Comparison of ENCODE assay signal across 18 mouse cellular contexts in the genomic region with DNA sequence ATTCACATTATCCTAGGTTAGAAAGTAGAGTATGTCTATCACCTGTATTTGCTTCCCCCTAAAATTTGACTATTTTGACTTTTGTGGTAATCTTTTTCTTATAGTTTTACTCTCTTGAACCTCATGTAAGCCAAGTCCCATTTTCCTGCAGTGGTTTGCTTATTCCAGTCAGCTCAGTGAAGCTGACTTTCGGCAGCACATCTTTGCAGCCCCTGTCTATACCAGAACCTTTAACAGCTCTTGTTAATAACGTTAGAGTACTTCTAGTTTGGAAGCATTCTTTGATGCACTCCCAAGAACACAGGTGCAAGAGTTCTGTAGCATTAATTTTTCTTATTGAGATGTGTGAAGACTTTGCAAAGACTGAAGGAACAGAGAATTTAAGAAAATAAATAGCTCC. TPM values are rescaled to one million over a fixed set of nuclear protein-coding genes. Genes with fewer than 3 reads are reported as not detected.
A peak's percentile ranks its signal among the peaks of the same experiment; 100 is the strongest.
DNase-seq lines count a peak whose midpoint lies in the region; ATAC-seq and TF ChIP-seq lines count a peak whose summit lies in the region.
"Had no signal": no experiment of that assay in that cellular context is flagged by ENCODE, and none has a peak within 500 bp of the region (broad histone marks: within the 10 kb centered on the region; RNA-seq: fewer than 3 reads in every experiment).

No protein-coding gene starts in this region.

- H3K27me3 ChIP-seq in heart, embryonic 15.5 days, result no peaks in the 10 kb centered on the region
- no peaks in the 10 kb centered on the region for H3K27me3 ChIP-seq in stomach, embryonic 16.5 days (ENCODE audit: control insufficient read depth, insufficient read depth, low read length)
- H3K27me3 ChIP-seq in stomach, postnatal 0 days (ENCODE audit: control insufficient read depth, insufficient read depth, low read length), result no peaks in the 10 kb centered on the region
- no peaks in the 10 kb centered on the region for H3K27me3 ChIP-seq in intestine, embryonic 16.5 days (replicated peaks; ENCODE audit: control insufficient read depth, insufficient read depth, low read length)
- H3K27me3 ChIP-seq: embryonic facial prominence, embryonic 15.5 days; hindbrain, embryonic 15.5 days; limb, embryonic 13.5 days; neural tube, embryonic 12.5 days; Patski had no signal

- no peaks in the 10 kb centered on the region for H3K9me3 ChIP-seq in heart, embryonic 15.5 days (replicated peaks)
- H3K9me3 ChIP-seq in stomach, embryonic 16.5 days (replicated peaks; ENCODE audit: control insufficient read depth, low read length), result no peaks in the 10 kb centered on the region
- no peaks in the 10 kb centered on the region for H3K9me3 ChIP-seq in stomach, postnatal 0 days (ENCODE audit: control insufficient read depth, low read length)
- no peaks in the 10 kb centered on the region for H3K9me3 ChIP-seq in intestine, embryonic 16.5 days (ENCODE audit: control insufficient read depth, low read length)
- H3K9me3 ChIP-seq: embryonic facial prominence, embryonic 15.5 days; forebrain, embryonic 10.5 days; hindbrain, embryonic 15.5 days; limb, embryonic 13.5 days; neural tube, embryonic 12.5 days had no signal

- no peak for TF ChIP-seq CTCF in stomach, postnatal 0 days (IDR thresholded peaks at IDR 0.05; ENCODE audit: low read depth)

- H3K79me2 ChIP-seq in macrophage (ENCODE audit: inconsistent target), result peaks cover 100% of the 10 kb centered on the region

- ATAC-seq in heart, embryonic 15.5 days (replicated peaks; ENCODE audit: insufficient number of reproducible peaks, insufficient read depth, low FRiP score, low read depth), result no peak
- ATAC-seq in stomach, embryonic 16.5 days (ENCODE audit: insufficient read depth, low FRiP score), result no peak
- no peak for ATAC-seq in stomach, postnatal 0 days (ENCODE audit: low FRiP score, low TSS enrichment)
- ATAC-seq in intestine, embryonic 16.5 days, result no peak
- ATAC-seq: activated CD4-positive, CD25-positive, alpha-beta regulatory T cell, adult 4 months; Patski had no signal

- H3K9ac ChIP-seq in heart, embryonic 15.5 days, result no peak overlapping the region
- no peak overlapping the region for H3K9ac ChIP-seq in stomach, embryonic 16.5 days (ENCODE audit: low read length)
- H3K9ac ChIP-seq in stomach, postnatal 0 days (ENCODE audit: low read length), result no peak overlapping the region
- no peak overlapping the region for H3K9ac ChIP-seq in intestine, embryonic 16.5 days (ENCODE audit: low read depth, low read length)
- H3K9ac ChIP-seq: embryonic facial prominence, embryonic 15.5 days; hindbrain, embryonic 15.5 days; limb, embryonic 13.5 days; neural tube, embryonic 12.5 days had no signal

- 77% methylated on average over 2 of the region's 2 CpGs for WGBS in heart, embryonic 15.5 days
- 62% methylated on average over 2 of the region's 2 CpGs for WGBS in stomach, embryonic 16.5 days
- 58% methylated on average over 2 of the region's 2 CpGs for WGBS in stomach, postnatal 0 days
- WGBS in intestine, embryonic 16.5 days, result 71% methylated on average over 2 of the region's 2 CpGs
- 3% methylated on average over 2 of the region's 2 CpGs for WGBS in macrophage (ENCODE audit: missing documents)

- no peaks in the 10 kb centered on the region for H3K36me3 ChIP-seq in heart, embryonic 15.5 days
- H3K36me3 ChIP-seq in stomach, embryonic 16.5 days (ENCODE audit: control insufficient read depth, insufficient read depth, low read length), result no peaks in the 10 kb centered on the region
- H3K36me3 ChIP-seq in stomach, postnatal 0 days (ENCODE audit: control insufficient read depth, insufficient read depth, low read length), result no peaks in the 10 kb centered on the region
- no peaks in the 10 kb centered on the region for H3K36me3 ChIP-seq in intestine, embryonic 16.5 days (ENCODE audit: control insufficient read depth, insufficient read depth, low read length)
- no peaks in the 10 kb centered on the region for H3K36me3 ChIP-seq in macrophage (ENCODE audit: inconsistent target)
- H3K36me3 ChIP-seq: embryonic facial prominence, embryonic 15.5 days; forebrain, embryonic 10.5 days; hindbrain, embryonic 15.5 days; limb, embryonic 13.5 days; neural tube, embryonic 12.5 days had no signal

- H3K27ac ChIP-seq in heart, embryonic 15.5 days, result no peak overlapping the region
- H3K27ac ChIP-seq in stomach, embryonic 16.5 days (ENCODE audit: low read length), result no peak overlapping the region
- no peak overlapping the region for H3K27ac ChIP-seq in stomach, postnatal 0 days (replicated peaks)
- H3K27ac ChIP-seq in intestine, embryonic 16.5 days (ENCODE audit: low read length), result no peak overlapping the region
- H3K27ac ChIP-seq in macrophage, result peak overlapping the region; percentile 98
- H3K27ac ChIP-seq: embryonic facial prominence, embryonic 15.5 days; forebrain, embryonic 10.5 days; hindbrain, embryonic 15.5 days; limb, embryonic 13.5 days; neural tube, embryonic 12.5 days had no signal

- H3K4me3 ChIP-seq in heart, embryonic 15.5 days, result no peak overlapping the region
- 0 out of 2 replicates have a peak overlapping the region, but pooled peaks have one; percentile 1 for H3K4me3 ChIP-seq in stomach, embryonic 16.5 days (replicated peaks; ENCODE audit: low read length)
- no peak overlapping the region for H3K4me3 ChIP-seq in stomach, postnatal 0 days (ENCODE audit: low read depth, low read length)
- no peak overlapping the region for H3K4me3 ChIP-seq in intestine, embryonic 16.5 days (ENCODE audit: low read length)
- H3K4me3 ChIP-seq in macrophage (ENCODE audit: inconsistent target), result peak overlapping the region; percentile 82
- H3K4me3 ChIP-seq: embryonic facial prominence, embryonic 15.5 days; forebrain, embryonic 10.5 days; hindbrain, embryonic 15.5 days; limb, embryonic 13.5 days; neural tube, embryonic 12.5 days had no signal

- H3K4me2 ChIP-seq in heart, embryonic 15.5 days, result peak overlapping the region; percentile 27; the same call in 1 of the 2 replicates
- no peak overlapping the region; the same call in 1 of the 2 replicates for H3K4me2 ChIP-seq in stomach, embryonic 16.5 days (ENCODE audit: low read depth, low read length)
- no peak overlapping the region for H3K4me2 ChIP-seq in stomach, postnatal 0 days (replicated peaks; ENCODE audit: low read depth)
- H3K4me2 ChIP-seq in intestine, embryonic 16.5 days (ENCODE audit: low read depth, low read length), result 0 out of 2 replicates have a peak overlapping the region, but pooled peaks have one; percentile 26
- H3K4me2 ChIP-seq: embryonic facial prominence, embryonic 15.5 days; hindbrain, embryonic 15.5 days; limb, embryonic 13.5 days; neural tube, embryonic 12.5 days had no signal

- DNase-seq in heart, adult 18-20 months, result no peak
- DNase-seq in stomach, postnatal 0 days (ENCODE audit: low spot score), result no peak
- no peak for DNase-seq in urinary bladder, postnatal 10 days (ENCODE audit: low spot score)
- no peak for DNase-seq in gastrocnemius, postnatal 4 days (ENCODE audit: low spot score in 2 of 2)
- DNase-seq: cerebellum, postnatal 10 days; gastrocnemius, postnatal 36 days; lung, postnatal 10 days had no signal

- peaks cover 29% of the 10 kb centered on the region for H3K4me1 ChIP-seq in heart, embryonic 15.5 days (replicated peaks)
- peaks cover 25% of the 10 kb centered on the region for H3K4me1 ChIP-seq in stomach, embryonic 16.5 days (ENCODE audit: control insufficient read depth, insufficient read depth, low read length)
- H3K4me1 ChIP-seq in stomach, postnatal 0 days (replicated peaks; ENCODE audit: control insufficient read depth, insufficient read depth), result 0 out of 2 replicates have a peak, but pooled peaks cover 2% of the 10 kb centered on the region
- H3K4me1 ChIP-seq in intestine, embryonic 16.5 days (ENCODE audit: control insufficient read depth, insufficient read depth, low read length), result peaks cover 29% of the 10 kb centered on the region
- H3K4me1 ChIP-seq: hindbrain, embryonic 15.5 days; neural tube, embryonic 12.5 days had no signal

- no peak for TF ChIP-seq EP300 in stomach, postnatal 0 days (optimal IDR thresholded peaks at IDR 0.05)

RNA-seq across cellular contexts. Expression of a gene that starts 36.8 kb away (rescaled TPM):
- polyA plus RNA-seq in heart, embryonic 15.5 days (2015; fragmentation: Nextera tagmentation; extraction: Ambion mirVana), result 24.0 and 25.7 TPM in 2 replicates
- total RNA-seq in heart, adult 18-20 months (2021), result 10 to 100 TPM; 20.5 to 21.7 TPM
- polyA plus RNA-seq in stomach, embryonic 16.5 days (2015; fragmentation: Nextera tagmentation; extraction: Ambion mirVana), result 32.4 and 36.4 TPM in 2 replicates
- 28.8 and 31.0 TPM in 2 replicates for polyA plus RNA-seq in stomach, postnatal 0 days (2015; fragmentation: Nextera tagmentation; extraction: Ambion mirVana)
- 26.9 and 31.3 TPM in 2 replicates for polyA plus RNA-seq in intestine, embryonic 16.5 days (2015; fragmentation: Nextera tagmentation; extraction: Ambion mirVana)
- total RNA-seq in macrophage (2018; cell fraction: chromatin; rRNA removed), result 100 to 1,000 TPM in 2 of 26 experiments, 10 to 100 TPM in 24; 40.8 to 103 (median 73.2) TPM
- 10 to 100 TPM; 32.3 to 55.0 (median 37.6) TPM for total RNA-seq in macrophage (2018; cell fraction: cytosol; rRNA removed)
- total RNA-seq in macrophage (2018; cell fraction: nucleus; rRNA removed), result 10 to 100 TPM; 29.9 to 80.7 (median 44.3) TPM
- polyA plus RNA-seq in macrophage (2018), result 29.1 to 84.4 TPM (median 35.1 TPM) in 3 replicates
- total RNA-seq in gastrocnemius, postnatal 4 days (2021), result 10 to 100 TPM; 33.3 to 34.6 TPM

RNA-seq across cellular contexts. Expression of a gene that starts 37.1 kb away (rescaled TPM):
- 7.8 and 12.4 TPM in 2 replicates for polyA plus RNA-seq in heart, embryonic 15.5 days (2015; fragmentation: Nextera tagmentation; extraction: Ambion mirVana)
- total RNA-seq in heart, adult 18-20 months (2021), result 10 to 100 TPM; 12.4 to 15.0 TPM
- 18.0 and 19.2 TPM in 2 replicates for polyA plus RNA-seq in stomach, embryonic 16.5 days (2015; fragmentation: Nextera tagmentation; extraction: Ambion mirVana)
- polyA plus RNA-seq in stomach, postnatal 0 days (2015; fragmentation: Nextera tagmentation; extraction: Ambion mirVana), result 18.7 and 19.3 TPM in 2 replicates
- 21.9 and 22.2 TPM in 2 replicates for polyA plus RNA-seq in intestine, embryonic 16.5 days (2015; fragmentation: Nextera tagmentation; extraction: Ambion mirVana)
- total RNA-seq in macrophage (2018; cell fraction: chromatin; rRNA removed), result 100 to 1,000 TPM in 10 of 26 experiments, 10 to 100 TPM in 16; 47.7 to 153 (median 95.3) TPM
- total RNA-seq in macrophage (2018; cell fraction: cytosol; rRNA removed), result 10 to 100 TPM; 48.3 to 92.7 (median 80.1) TPM
- 100 to 1,000 TPM in 8 of 26 experiments, 10 to 100 TPM in 18; 57.1 to 163 (median 87.9) TPM for total RNA-seq in macrophage (2018; cell fraction: nucleus; rRNA removed)
- polyA plus RNA-seq in macrophage (2018), result 52.2 to 64.9 TPM (median 62.1 TPM) in 3 replicates
- total RNA-seq in gastrocnemius, postnatal 4 days (2021), result 10 to 100 TPM; 11.5 to 13.0 TPM

Comparison
In these comparisons a context has a peak if more than half of its experiments do, and no peak if none do; other contexts are left out.
1. H3K4me3 ChIP-seq: peak in stomach, embryonic 16.5 days (single experiment) and macrophage (single experiment); none in heart, embryonic 15.5 days (single experiment), stomach, postnatal 0 days (single experiment) and intestine, embryonic 16.5 days (single experiment).
2. H3K4me2 ChIP-seq: peak in heart, embryonic 15.5 days (single experiment) and intestine, embryonic 16.5 days (single experiment); none in stomach, embryonic 16.5 days (single experiment) and stomach, postnatal 0 days (single experiment).